ENCODE assay signal across 8 mouse cellular contexts in genomic region chr7:80197371-80197770, GRCm38 (mm10). TPM values are rescaled to one million over a fixed set of nuclear protein-coding genes. Genes with fewer than 3 reads are reported as not detected.
DNase-seq lines count a peak whose midpoint lies in the region; ATAC-seq and TF ChIP-seq lines count a peak whose summit lies in the region.

No protein-coding gene starts in this region.

- no peaks in the 10 kb centered on the region for H3K36me3 ChIP-seq in kidney, postnatal 0 days (ENCODE audit: insufficient read depth, low read length)
- no peaks in the 10 kb centered on the region for H3K36me3 ChIP-seq in hindbrain, embryonic 12.5 days
- H3K36me3 ChIP-seq in midbrain, embryonic 14.5 days (ENCODE audit: control insufficient read depth, insufficient read depth, low read length), result no peaks in the 10 kb centered on the region

- 17% methylated on average over 4 of the region's 4 CpGs for WGBS in kidney, postnatal 0 days
- 10% methylated on average over 4 of the region's 4 CpGs for WGBS in hindbrain, embryonic 12.5 days
- 5% methylated on average over 4 of the region's 4 CpGs for WGBS in midbrain, embryonic 14.5 days

- no peak for ATAC-seq in kidney, postnatal 0 days (replicated peaks; ENCODE audit: low FRiP score, low read depth)
- no peak for ATAC-seq in hindbrain, embryonic 12.5 days (ENCODE audit: low FRiP score)
- no peak for ATAC-seq in midbrain, embryonic 14.5 days (ENCODE audit: low FRiP score, low TSS enrichment)
- no peak for ATAC-seq in inflammation-experienced regulatory T-cells, adult 6 months

- H3K9ac ChIP-seq in kidney, postnatal 0 days (ENCODE audit: low read depth, low read length), result peak overlapping the region; percentile 68; the same call in 1 of the 2 replicates
- H3K9ac ChIP-seq in hindbrain, embryonic 12.5 days, result peak overlapping the region; percentile 86; the same call in 1 of the 2 replicates
- H3K9ac ChIP-seq in midbrain, embryonic 14.5 days (replicated peaks; ENCODE audit: low read length), result peak overlapping the region; percentile 86

- peak overlapping the region; percentile 86 for H3K27ac ChIP-seq in kidney, postnatal 0 days
- peak overlapping the region; percentile 98 for H3K27ac ChIP-seq in hindbrain, embryonic 12.5 days
- H3K27ac ChIP-seq in midbrain, embryonic 14.5 days (replicated peaks; ENCODE audit: low read depth, low read length), result peak overlapping the region; percentile 97

- H3K4me1 ChIP-seq in kidney, postnatal 0 days (replicated peaks; ENCODE audit: insufficient read depth, low read length), result peaks cover 38% of the 10 kb centered on the region
- H3K4me1 ChIP-seq in hindbrain, embryonic 12.5 days, result peaks cover 61% of the 10 kb centered on the region
- peaks cover 54% of the 10 kb centered on the region for H3K4me1 ChIP-seq in midbrain, embryonic 14.5 days (ENCODE audit: control insufficient read depth, insufficient read depth, low read length)

- peak overlapping the region; percentile 67; the same call in 1 of the 2 replicates for H3K4me3 ChIP-seq in kidney, postnatal 0 days (replicated peaks; ENCODE audit: low read depth, low read length)
- peak overlapping the region; percentile 70 for H3K4me3 ChIP-seq in hindbrain, embryonic 12.5 days
- H3K4me3 ChIP-seq in midbrain, embryonic 14.5 days (replicated peaks; ENCODE audit: low read depth, low read length), result peak overlapping the region; percentile 75

- peak overlapping the region; percentile 83 for H3K4me2 ChIP-seq in kidney, postnatal 0 days (ENCODE audit: low read length)
- H3K4me2 ChIP-seq in hindbrain, embryonic 12.5 days (replicated peaks), result peak overlapping the region; percentile 81
- H3K4me2 ChIP-seq in midbrain, embryonic 14.5 days (ENCODE audit: low read length), result peak overlapping the region; percentile 60

- DNase-seq in kidney, postnatal 0 days (ENCODE audit: low spot score), result peak; percentile 31
- DNase-seq in kidney, adult 11 months, result no peak
- peak; percentile 45 for DNase-seq in brain, adult 2 months (ENCODE audit: low read depth, low spot score)
- peak; percentile 58 for DNase-seq in midbrain, embryonic 14.5 days
- DNase-seq in adrenal gland, postnatal 4 days (ENCODE audit: low spot score in 2 of 2), result no peak
- DNase-seq in gastrocnemius, postnatal 25 days, result no peak

- TF ChIP-seq CTCF in kidney, postnatal 0 days (IDR thresholded peaks at IDR 0.05; ENCODE audit: low read depth), result peak; percentile 2; the same call in 1 of the 2 replicates

- no peaks in the 10 kb centered on the region for H3K9me3 ChIP-seq in kidney, postnatal 0 days (replicated peaks; ENCODE audit: low read length)
- no peaks in the 10 kb centered on the region for H3K9me3 ChIP-seq in hindbrain, embryonic 12.5 days (replicated peaks)
- H3K9me3 ChIP-seq in midbrain, embryonic 14.5 days (ENCODE audit: control insufficient read depth, low read length), result no peaks in the 10 kb centered on the region

- H3K27me3 ChIP-seq in kidney, postnatal 0 days (ENCODE audit: insufficient read depth, low read length), result no peaks in the 10 kb centered on the region
- no peaks in the 10 kb centered on the region for H3K27me3 ChIP-seq in hindbrain, embryonic 12.5 days
- H3K27me3 ChIP-seq in midbrain, embryonic 14.5 days (ENCODE audit: control insufficient read depth, insufficient read depth, low read length), result no peaks in the 10 kb centered on the region

RNA-seq across cellular contexts. Expression of gene Sema4b, which starts 10.7 kb away (rescaled TPM):
- polyA plus RNA-seq in kidney, postnatal 0 days (2015; fragmentation: Nextera tagmentation; extraction: Ambion mirVana), result 20.7 and 21.2 TPM in 2 replicates
- polyA plus RNA-seq in hindbrain, embryonic 12.5 days (2016; fragmentation: Nextera tagmentation; extraction: Ambion mirVana), result 20.9 and 21.1 TPM in 2 replicates
- 19.8 and 21.9 TPM in 2 replicates for polyA plus RNA-seq in midbrain, embryonic 14.5 days (2014; fragmentation: Nextera tagmentation; extraction: Ambion mirVana)
- polyA plus RNA-seq in inflammation-experienced regulatory T-cells, adult 6 months (2017; shearing (Covaris generic)), result 10 to 100 TPM; 17.4 to 22.3 (median 18.0) TPM
- 10 to 100 TPM; 62.1 to 66.9 TPM for total RNA-seq in adrenal gland, postnatal 4 days (2021)
- total RNA-seq in gastrocnemius, postnatal 25 days (2021), result 1 to 10 TPM; 1.6 to 2.5 TPM

RNA-seq across cellular contexts. Expression of gene Cib1, which starts 35.2 kb away (rescaled TPM):
- 165 and 188 TPM in 2 replicates for polyA plus RNA-seq in kidney, postnatal 0 days (2015; fragmentation: Nextera tagmentation; extraction: Ambion mirVana)
- 37.5 and 40.5 TPM in 2 replicates for polyA plus RNA-seq in hindbrain, embryonic 12.5 days (2016; fragmentation: Nextera tagmentation; extraction: Ambion mirVana)
- 24.2 and 26.7 TPM in 2 replicates for polyA plus RNA-seq in midbrain, embryonic 14.5 days (2014; fragmentation: Nextera tagmentation; extraction: Ambion mirVana)
- 100 to 1,000 TPM in 1 of 3 experiments, 10 to 100 TPM in 2; 97.8 to 140 (median 99.4) TPM for polyA plus RNA-seq in inflammation-experienced regulatory T-cells, adult 6 months (2017; shearing (Covaris generic))
- total RNA-seq in adrenal gland, postnatal 4 days (2021), result 10 to 100 TPM; 50.5 to 52.1 TPM
- total RNA-seq in gastrocnemius, postnatal 25 days (2021), result 1 to 10 TPM; 5.8 to 8.5 TPM

RNA-seq across cellular contexts. Expression of gene Gdpgp1, which starts 35.3 kb away (rescaled TPM):
- 2.1 and 2.9 TPM in 2 replicates for polyA plus RNA-seq in kidney, postnatal 0 days (2015; fragmentation: Nextera tagmentation; extraction: Ambion mirVana)
- polyA plus RNA-seq in hindbrain, embryonic 12.5 days (2016; fragmentation: Nextera tagmentation; extraction: Ambion mirVana), result 4.6 and 4.9 TPM in 2 replicates
- 4.0 TPM in 2 replicates for polyA plus RNA-seq in midbrain, embryonic 14.5 days (2014; fragmentation: Nextera tagmentation; extraction: Ambion mirVana)
- 10 to 100 TPM in 1 of 3 experiments, 1 to 10 TPM in 2; 5.7 to 10.3 (median 6.7) TPM for polyA plus RNA-seq in inflammation-experienced regulatory T-cells, adult 6 months (2017; shearing (Covaris generic))
- 1 to 10 TPM; 5.0 to 5.1 TPM for total RNA-seq in adrenal gland, postnatal 4 days (2021)
- under 1 TPM; 0.77 to 0.91 TPM for total RNA-seq in gastrocnemius, postnatal 25 days (2021)

RNA-seq across cellular contexts. Expression of gene Ttll13, which starts 48.8 kb away (rescaled TPM):
- 1.0 and 1.1 TPM in 2 replicates for polyA plus RNA-seq in kidney, postnatal 0 days (2015; fragmentation: Nextera tagmentation; extraction: Ambion mirVana)
- polyA plus RNA-seq in hindbrain, embryonic 12.5 days (2016; fragmentation: Nextera tagmentation; extraction: Ambion mirVana), result 2.0 and 2.7 TPM in 2 replicates
- 1.2 and 2.2 TPM in 2 replicates for polyA plus RNA-seq in midbrain, embryonic 14.5 days (2014; fragmentation: Nextera tagmentation; extraction: Ambion mirVana)
- not detected for polyA plus RNA-seq in inflammation-experienced regulatory T-cells, adult 6 months (2017; shearing (Covaris generic))
- 1 to 10 TPM; 3.2 to 4.5 TPM for total RNA-seq in adrenal gland, postnatal 4 days (2021)
- total RNA-seq in gastrocnemius, postnatal 25 days (2021), result not detected

Comparison
In these comparisons a context has a peak if more than half of its experiments do, and no peak if none do; other contexts are left out.
1. DNase-seq: peak in kidney, postnatal 0 days (single experiment), brain, adult 2 months (single experiment) and midbrain, embryonic 14.5 days (single experiment); none in kidney, adult 11 months (single experiment), adrenal gland, postnatal 4 days (0 of 2) and gastrocnemius, postnatal 25 days (single experiment).
2. Peak in every context shown above with its lines, with median percentiles within 50 percentile points of each other: H3K27ac ChIP-seq, H3K4me2 ChIP-seq, H3K4me3 ChIP-seq and H3K9ac ChIP-seq.